Mouse (Mus musculus) gastrocnemius, adult 18-20 months (tissue): ENCODE data around the gene Btn2a2. TPM values are rescaled to one million over a fixed set of nuclear protein-coding genes. Genes with fewer than 3 reads are reported as not detected.
A peak's percentile ranks its signal among the peaks of the same experiment; 100 is the strongest.

Source experiments
- DNase-seq: peaks from one replicate; pipeline ENCODE4 v3.0.0; 2021; ENCODE audit warnings: low spot score
- total RNA-seq, 2 experiments: library from RNA; stranded (reverse); gene quantifications; 2 replicates each; pipeline ENCODE4 v1.2.3; 2021

Btn2a2 gene
- total RNA-seq, 2 experiments from 2014 or later: not detected

DNA sequence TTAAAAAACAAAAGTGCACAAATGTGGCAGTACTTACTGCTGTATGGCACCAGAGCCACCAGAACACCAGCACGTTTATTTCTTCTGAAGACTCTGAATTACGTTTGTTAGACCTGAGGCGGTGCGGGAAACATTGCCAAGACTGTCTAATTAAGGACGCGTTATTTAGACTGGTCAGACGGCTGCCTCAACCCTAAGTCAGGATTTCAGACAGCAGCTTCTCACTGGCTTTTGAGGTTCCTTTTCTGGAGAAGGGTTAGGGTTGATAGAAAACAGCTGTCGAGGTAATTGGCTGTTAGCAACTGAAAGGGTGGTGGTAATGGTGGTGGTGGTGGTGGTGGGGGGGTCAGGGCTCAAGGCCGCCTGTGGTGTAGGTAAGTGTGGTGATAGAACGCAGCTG is 10.0 kb upstream of the Btn2a2 start:
- no peak for DNase-seq

DNA sequence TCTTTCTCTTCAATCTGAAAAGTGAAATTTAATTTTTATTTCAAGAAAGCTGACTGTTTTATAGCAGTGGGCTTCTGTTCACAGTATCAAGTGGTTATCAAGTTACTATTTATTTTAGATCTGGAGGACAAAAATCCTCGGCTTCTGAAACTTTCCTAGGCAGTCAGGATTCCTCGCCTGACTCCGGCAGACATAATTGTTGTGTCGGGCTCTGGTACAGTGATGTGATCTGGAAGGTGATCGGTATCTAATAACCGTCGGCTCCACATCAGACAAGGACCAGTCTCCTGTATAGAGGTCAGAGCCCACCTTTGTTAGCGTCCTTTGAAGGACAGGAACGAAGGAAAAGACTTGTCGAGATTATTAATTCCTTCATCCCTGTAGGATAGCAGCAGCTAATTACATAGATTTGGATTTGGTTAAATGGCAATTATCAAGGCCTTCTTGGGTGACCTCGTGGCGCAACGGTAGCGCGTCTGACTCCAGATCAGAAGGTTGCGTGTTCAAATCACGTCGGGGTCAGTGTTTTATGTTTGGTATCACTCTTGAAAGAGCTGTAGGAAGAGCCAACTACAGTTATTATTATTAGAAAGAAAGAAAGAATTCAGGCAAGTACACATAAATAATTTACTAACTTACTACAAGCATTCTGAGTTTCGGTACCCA is 9.1 kb upstream of the Btn2a2 start:
- DNase-seq: no peak

DNA sequence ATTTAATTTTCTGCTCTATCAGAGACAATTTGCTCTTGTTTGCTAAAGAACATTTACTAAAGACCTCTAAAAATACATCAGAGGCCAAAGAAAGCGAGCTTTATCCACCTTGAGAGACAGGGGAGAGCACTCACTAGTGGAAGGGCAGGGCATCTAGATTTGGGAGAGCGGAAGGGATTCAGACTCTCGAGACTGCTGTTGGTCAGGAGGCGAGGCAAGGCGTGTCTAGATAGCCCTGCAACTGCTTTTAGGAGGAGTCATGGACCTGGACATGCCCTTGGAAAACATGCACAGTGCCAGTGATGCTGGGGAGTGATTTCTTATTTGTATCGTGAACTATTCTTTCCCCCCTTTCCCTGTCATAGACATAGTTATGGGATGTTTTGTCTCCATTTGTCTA is 6.9 kb upstream of the Btn2a2 start:
- DNase-seq: no peak

DNA sequence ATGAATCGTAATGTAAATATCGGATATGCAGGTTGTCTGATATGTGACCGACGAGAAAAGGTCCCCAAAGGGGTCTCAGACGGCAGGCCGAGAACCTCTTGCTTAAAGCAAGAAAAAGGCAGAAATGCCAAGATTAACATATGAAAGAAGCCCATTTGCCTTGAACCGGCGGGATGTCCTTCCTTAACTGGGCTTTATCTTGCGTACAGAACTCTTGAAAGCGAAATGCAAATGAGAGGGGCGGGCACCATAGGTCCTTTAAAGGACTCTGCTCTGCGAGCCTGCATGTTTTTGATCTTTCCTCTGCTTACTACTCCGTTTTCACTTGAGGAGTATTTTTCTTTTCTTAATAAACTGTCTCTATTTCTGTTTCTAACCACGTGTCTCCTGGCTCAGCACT is 3.3 kb upstream of the Btn2a2 start:
- no peak for DNase-seq

DNA sequence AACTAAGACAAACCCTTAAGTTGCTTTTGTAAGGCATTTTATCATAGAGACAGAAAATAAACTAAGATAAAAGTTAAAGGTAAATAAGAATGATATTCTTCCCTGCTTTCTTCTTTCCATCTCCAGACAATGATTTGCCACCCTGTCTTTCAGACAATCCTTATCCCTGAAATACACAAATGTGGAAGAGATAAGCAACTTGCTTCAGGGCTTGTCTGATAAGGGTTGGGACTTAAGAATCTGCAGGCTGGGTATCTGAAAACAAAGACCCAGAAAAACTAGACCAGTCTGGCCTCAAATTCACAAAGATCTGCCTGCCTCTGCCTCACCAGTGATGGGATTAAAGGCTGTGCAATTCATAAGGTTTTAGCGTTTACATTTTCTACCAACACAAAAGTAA is 2.6 kb upstream of the Btn2a2 start:
- DNase-seq: no peak

DNA sequence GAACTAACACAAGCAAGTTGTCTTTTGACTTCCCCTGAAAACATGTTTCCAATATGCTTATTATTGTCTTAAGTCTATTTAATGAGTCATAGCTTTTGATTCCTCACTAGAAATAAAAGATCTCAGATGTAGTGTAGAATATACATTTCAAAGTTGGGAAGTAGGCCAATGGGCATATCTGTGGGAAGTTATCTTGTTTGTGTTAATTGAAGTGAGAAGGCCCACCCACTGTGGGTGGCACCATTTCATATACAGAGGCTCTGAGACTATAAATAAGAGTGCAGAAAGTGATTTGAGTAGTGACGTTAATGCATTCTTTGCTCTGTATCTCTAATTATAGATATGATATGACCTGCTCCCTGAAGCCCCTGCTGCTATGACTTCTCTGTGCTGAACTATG is 2.2 kb upstream of the Btn2a2 start:
- DNase-seq: no peak

DNA sequence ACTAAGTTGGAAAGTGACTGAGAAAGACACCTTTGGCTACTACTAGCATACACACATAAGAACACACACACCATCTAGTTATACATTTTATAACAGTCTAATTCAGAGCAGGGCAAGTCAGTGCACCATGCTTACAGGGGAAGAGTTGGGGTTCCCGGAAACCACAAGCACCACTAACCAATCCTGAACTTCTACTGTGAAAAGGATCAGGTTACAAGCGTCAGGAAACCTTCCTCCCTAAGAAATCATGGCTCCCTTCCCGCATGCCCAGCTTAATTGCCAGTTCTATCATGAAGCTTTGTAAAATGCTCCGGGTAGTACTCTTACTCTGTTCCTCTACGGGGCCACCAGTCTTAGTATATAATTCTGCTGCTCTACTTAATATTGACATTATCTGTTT is 3.4 kb downstream of the Btn2a2 start:
- DNase-seq: no peak

DNA sequence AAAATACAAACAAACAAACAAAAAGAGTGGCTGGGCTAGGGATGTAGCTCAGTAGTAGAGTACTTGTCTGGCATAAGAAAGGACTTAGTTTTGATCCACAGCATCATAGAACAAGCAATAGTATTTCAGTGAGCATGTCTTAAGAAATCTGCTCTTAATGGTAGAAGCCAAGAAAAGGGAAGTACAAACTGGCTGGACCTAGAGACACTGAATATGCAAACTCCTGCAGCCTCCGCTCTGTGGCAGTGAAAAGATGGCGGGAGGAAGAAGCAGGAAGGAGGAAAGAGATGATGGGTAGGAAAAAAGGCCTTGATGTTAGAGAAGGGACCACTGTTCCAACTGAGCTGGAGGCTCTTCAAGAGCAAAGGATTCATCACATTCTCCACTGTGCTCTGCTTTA is 5.5 kb downstream of the Btn2a2 start:
- no peak for DNase-seq

DNA sequence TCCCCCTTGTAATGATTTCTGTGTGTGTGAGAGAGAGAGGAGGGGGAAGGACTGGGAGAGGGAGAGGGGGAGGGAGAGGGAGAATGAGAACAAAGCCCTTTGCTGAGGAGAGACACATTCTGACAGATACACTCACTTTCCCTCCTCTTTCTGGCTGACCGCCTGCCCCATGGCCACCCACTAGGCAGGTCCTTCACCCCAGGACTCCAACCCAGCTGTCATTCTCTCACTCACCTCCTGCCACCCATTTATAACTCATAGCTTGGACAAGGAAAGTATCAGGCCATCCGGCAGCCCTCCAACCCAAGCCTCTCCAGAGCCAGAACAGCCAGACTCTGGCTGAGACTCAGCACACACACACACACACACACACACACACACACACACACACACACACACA is 13.0 kb downstream of the Btn2a2 start:
- DNase-seq: no peak

DNA sequence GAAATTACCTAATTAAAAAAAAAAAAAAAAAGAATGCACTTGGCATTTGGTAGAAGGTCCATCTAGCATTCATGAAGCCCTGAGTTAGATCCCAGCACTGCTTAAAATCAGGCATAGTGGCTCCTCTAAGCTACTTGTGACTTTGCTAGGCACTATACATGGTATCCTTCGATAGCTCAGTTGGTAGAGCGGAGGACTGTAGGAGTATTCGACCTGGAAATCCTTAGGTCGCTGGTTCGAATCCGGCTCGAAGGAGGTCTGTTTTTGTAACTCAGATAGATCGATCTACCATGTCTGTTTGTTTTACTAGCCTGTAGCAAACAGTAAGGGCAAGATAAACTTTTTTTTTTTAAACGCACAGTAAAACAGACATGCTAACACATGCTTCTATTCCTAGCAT is 21.7 kb downstream of the Btn2a2 start:
- peak; percentile 50 for DNase-seq

DNA sequence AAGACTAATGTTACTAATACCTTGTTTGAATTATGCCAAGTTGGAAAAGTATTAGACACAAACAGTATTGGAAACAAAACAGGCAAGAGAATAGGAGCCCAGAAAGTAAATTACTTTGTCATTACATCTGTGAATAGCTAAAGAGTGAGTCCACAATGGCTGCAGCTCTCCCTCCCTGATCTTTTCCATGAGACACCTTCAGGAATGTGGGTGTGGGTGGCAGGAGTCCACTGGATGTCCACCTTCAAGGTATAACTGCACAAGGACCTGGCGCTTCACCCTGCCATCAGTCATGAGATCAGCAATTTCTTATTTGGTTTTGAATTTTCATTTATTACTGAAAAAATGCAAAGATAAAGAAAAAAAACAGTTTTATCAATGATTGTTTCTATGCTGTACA is 22.4 kb downstream of the Btn2a2 start:
- no peak for DNase-seq

DNA sequence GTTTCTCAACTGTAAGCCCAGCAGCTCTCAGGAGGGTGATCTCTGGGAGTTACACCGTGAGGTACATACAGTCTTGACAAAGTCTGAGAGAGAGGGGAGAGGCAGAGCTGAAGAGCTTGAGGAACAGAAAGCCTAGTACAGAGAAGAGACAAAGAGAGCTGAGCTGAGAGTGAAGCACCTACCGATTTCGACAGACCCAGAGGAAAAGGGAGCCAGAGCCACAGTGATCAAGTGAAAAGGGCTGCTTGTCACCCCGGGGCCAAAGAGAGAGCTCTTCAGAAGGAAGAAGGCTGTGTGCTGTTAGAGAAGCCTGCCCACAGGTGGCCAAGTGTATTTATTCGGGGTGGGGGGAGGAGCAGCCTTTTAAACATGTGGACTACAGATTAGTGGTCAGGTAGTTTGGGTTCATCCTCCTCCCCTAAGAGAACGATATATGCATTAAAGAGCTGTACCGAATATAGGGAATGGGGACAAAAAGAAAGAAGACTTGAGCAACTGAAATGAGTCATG is 23.0 kb downstream of the Btn2a2 start, which contains the start of gene Btn1a1:
TSS of gene Btn1a1 (minus strand) at position 302 of the 510 bp plus-strand sequence.
- no peak for DNase-seq

DNA sequence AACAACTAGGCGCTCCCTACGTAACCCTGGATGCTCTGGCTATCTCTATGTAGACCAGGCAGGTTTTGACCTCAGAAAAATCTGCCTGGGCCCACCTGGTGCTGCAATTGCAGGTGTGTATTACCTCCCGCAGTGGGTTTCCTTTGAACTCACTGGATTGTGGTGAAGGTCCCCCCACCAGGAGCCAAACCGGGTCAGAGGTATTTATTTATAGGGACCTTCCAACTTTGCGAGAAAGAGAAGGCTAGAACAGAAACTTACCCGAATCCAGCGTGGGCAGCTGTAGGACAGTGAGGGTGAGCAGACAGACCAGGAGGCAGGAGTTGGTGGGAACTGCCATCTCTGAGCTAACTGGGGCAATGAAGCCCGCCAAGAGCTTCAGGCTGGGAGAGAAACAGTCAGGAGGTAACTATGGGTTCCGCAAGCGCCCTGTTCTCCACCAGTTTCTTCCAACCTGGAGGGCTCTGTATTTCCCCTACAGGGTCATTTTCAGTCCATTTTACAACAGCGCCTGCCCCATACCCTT is 23.8 kb downstream of the Btn2a2 start:
- DNase-seq: no peak

DNA sequence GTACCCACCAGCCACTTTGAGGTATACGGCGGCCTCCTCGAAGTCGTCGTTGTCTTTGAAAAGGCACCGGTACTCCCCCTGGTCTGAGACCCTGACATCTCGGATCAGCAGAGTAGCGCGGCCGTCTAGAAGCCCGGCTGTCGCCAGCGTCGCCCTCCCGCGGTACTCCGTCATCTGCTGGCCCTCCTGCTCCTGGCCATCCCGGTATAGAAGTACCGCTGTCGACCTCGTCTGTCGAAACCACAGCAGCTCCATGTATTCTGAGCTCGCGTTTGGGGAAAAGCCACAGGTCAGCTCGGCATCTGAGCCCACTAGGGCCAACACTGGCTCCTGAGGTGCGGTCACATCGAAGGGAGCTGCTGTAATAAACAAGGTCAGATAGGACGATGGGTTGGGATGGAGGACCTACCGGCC is 24.4 kb downstream of the Btn2a2 start:
- DNase-seq: no peak

DNA sequence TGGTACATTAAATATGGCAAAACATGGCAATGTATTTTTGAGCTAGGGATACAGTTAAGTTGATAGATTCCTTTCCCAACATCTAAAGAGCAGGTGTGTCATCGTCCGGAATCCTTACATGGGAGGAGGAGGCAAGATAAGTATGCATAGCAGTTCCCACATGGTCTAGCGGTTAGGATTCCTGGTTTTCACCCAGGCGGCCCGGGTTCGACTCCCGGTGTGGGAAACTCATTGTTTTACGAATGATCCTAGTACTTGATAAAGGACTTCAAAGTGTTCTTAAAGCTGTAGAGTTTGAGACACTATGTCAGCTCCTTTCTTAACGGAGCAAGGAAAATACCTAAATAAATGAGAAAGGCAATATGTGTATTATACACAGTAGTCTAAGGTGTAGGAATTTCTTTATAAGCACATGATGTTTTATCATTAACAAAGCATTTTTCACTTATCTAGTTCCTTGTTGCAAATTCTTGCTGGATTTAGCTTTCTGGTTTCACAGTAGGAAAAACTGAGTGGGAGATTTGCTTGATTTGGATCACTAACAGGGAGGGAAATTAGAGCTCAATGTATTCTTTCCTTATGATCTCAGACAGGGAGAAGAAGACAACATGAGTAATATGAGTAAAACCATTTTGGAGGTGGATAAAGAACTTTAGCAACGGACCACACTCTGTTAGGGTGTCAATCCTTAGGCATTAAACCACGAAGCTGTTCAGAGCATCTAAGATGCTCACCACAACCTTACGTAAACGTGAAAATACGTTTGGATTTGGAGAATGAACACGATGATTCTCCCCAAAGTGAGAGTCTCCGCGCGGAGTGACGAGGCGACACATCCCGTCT is 25.1 kb downstream of the Btn2a2 start:
- DNase-seq: peak; percentile 65

DNA sequence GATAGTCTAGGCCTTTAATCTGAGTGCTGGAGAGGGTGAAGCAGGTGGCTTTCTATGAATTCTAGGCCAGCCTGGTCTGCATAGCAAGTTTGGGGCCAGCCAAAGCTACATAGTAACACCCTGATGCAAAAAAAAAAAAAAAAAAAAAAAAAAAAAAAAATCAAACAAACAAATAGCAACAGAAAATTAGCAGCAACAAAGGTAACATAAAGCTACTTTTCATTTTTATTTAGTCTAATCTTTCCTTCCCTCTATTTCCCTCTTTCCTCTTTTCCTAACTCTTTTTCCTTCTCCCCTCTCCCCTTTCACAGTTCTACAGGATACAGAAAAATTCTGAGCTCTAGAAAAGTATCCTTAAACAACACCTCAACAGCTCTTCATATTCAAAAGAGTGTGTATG is 26.0 kb downstream of the Btn2a2 start:
- no peak for DNase-seq

DNA sequence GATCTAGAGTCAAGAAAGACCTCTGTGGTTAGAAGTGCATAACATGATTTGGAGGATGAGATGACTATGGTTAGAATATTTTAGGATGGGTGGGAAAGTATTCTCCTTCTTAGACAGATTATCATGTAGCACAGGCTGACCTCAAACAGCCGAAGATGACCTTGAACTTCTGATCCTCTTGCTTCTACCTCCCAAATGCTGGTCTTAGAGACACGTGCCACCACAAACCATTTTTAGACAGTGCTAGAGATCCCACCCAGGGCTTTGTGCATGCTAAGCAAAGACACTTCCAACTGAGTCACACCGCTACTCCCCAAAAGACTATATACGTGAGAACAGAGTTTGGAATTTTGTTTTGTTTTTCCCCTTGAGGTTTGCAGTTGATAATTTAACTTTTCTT is 26.6 kb downstream of the Btn2a2 start:
- no peak for DNase-seq

DNA sequence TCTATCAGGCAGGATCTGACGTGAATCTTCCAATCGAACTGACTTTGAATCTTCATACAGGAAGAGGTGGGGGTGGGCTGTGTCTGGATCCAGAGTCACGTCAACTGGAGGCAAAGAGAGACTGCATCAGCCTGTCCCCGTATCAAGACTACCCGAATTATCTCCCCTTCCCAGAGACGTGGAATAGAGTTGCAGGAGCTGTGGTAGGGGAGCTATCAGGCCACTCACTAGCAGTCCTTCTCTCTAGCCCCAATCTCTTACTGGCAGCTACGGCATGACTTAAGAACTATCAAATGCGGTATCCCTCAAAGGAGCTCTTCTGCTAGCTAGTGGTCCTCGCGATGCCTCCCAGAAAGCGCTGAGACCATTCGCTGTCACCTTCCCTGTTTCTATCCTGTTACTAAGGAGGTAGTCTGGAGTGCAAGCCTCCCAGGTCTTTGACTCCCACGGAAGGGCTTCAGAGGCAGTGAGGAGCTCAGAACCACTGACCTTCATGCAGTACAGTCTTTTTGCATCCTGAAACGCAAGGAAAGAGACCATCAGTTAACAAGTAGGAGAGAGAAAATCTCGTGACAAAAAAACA is 29.3 kb downstream of the Btn2a2 start:
- DNase-seq: no peak

DNA sequence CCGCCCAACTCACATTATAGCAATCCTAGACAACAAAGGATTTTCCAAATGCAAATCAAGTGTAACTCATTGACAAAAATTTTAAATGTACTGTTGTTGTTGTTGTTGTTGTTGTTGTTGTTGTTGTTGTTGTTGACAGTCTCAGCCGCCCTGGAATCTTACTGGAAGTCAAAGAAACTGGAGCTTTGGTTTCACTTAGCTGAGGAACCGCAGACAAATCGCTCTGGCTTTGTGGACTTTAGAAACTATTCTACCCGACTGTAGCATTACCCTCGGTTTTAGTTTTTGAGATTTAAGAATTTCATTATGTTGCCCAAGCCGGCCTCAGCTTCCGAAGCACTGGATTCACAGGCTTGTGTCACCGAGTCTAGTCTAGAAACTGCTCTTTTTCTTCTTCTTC is 34.7 kb downstream of the Btn2a2 start:
- DNase-seq: no peak

DNA sequence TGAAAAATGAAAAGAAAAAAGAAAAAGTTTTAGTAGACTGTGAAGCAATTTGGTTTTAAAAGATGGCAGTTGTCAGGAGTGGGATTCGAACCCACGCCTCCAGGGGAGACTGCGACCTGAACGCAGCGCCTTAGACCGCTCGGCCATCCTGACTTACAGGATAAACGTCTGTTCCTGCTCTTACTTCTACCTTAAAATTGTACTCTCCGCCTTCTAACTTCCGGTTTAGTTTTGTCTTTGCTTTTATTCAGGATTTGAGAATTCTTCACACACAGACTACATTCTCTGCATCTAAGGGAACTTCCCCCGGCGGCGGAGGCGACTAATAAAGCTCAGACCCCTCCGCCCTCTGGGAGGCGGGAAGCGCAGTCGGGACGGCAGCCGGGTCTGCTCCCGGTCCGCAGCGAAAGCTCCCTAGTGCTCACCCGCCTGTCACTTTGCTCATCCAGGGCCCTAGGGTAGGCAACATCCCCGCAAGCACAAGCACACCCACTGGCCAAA is 35.2 kb downstream of the Btn2a2 start:
- peak; percentile 85 for DNase-seq

DNA sequence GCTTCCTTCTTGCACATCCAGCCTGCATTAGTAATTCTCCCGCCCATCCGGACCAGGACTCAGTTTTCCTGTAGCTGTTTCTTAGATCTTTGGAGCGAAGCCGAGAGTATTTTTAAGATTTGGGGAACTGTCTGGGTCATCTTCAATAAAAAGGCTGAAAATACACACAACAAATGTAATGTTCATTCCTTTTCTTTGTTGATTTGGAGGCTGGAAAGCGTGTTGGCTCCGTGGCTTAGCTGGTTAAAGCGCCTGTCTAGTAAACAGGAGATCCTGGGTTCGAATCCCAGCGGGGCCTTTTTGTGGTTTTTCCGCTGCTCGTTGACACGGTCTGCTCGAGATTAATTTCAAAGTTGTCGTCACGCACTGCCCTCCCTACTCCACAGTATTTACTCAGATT is 38.3 kb downstream of the Btn2a2 start:
- DNase-seq: peak; percentile 85
